Mouse (Mus musculus): ENCODE results near the gene Zbtb8b.
A peak's percentile ranks its signal among the peaks of the same experiment; 100 is the strongest.
"Not testable (repeated sequence)": the region's sequence is repeated elsewhere in the genome, so short reads cannot be mapped to it uniquely, and the experiment has no call there.

Gene Zbtb8b

DNA sequence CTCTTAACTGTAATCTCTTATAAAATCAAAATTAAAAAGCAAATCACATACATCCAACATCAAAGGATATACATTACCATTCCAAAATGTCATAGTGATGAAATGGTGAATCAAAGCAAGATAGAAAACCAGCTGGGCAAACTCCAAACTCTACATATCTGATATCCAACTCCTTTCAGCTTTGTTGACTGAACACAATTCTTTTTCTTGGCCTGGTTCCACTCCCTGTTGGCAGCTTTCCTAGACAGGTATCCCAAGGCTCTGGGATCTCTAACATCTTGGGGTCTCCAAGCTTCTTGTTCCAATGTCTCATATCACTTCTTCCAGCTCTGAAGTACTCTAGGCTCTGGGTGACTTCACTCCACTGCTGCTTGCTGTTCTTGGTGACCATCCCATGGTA, 29.7 kb downstream of the Zbtb8b start:
- DNase-seq, result no peak

GRCm38 (mm10) chr4:129410532-129410931, 30.1 kb downstream of the Zbtb8b start:
- DNase-seq, result not testable (repeated sequence)

- DNase-seq, result peak; percentile 36
Measured at GRCm38 (mm10) chr4:129406447-129406846, 34.2 kb downstream of the Zbtb8b start.

DNA sequence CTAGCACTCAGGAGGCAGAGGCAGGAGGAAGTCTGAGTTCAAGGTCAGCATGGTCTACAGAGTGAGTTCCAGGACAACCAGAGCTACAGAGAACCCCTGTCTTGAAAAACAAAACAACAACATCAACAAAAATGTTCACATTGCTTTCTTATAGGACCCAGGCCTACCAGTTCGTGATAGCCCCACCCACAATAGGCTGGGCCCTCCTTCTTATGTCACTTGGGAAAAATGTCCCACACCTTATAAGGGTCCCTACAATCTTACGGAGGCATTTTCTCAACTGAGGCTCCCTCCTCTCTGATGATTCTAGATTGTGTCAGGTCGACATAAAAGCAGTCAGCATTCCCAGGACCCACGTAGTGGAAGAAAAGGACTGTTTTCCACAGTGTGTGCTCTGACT, 40.8 kb downstream of the Zbtb8b start:
- no peak for DNase-seq

GRCm38 (mm10) chr4:129396960-129397359, 43.7 kb downstream of the Zbtb8b start:
- DNase-seq, result no peak

DNA sequence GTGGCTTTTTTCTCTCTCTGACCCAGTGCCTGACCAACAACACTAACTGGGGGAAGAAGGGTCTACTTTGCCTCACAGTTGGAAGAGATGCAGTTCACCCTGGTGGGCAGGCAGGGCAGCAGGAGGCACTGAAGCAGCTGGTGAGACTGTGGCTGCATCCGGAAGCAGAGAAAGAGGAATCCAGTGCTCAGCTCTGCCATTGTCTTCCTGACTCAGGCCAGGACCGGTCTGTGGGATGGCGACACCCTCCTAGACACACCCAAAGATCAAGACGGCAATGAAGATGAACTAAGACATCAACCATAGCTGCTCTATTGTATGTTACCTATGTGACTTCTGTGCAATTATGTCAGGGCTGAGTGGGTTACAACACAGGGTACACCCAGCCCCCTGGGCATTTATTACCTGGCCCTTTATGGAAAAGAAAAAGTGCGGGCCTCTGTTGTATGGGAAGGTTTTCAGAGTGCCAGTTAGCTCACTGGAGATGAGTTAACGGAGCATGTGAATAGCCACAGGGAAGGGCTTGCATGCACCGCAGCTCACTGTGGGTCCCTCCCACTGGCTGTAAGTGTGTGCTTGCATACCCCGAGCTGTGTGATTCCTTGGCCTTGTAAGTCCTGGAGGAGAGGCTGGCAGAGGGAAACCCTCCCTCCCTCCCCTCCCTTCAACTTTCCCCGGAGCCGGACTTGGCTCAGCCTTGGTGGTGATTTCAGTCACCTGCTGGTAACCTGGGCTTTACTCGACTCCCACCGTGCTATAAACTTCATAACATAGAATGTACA, 46.4 kb downstream of the Zbtb8b start:
- DNase-seq, result no peak

GRCm38 (mm10) chr4:129390936-129391557, 49.6 kb downstream of the Zbtb8b start:
- no peak for DNase-seq

GRCm38 (mm10) chr4:129390216-129390743, 50.4 kb downstream of the Zbtb8b start:
- no peak for DNase-seq

GRCm38 (mm10) chr4:129388404-129388803, 52.2 kb downstream of the Zbtb8b start:
- no peak for DNase-seq

DNA sequence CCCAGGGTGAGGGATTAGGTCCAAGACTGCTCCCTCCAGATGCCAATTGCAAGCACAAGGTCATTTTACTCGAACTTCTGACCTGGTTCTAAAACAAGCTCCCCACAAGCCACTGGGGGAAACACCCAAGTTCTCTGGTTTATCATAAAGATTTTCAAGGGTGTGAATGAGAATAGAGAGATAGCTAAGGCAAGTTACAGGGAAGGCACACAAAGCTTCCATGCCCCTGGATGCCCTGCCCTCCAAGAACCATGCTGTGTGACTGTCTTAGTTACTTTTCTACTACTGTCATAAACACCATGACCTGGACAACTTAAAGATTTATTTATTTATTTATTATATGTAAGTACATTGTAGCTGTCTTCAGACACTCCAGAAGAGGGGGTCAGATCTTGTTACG, 53.7 kb downstream of the Zbtb8b start:
- DNase-seq, result no peak

DNA sequence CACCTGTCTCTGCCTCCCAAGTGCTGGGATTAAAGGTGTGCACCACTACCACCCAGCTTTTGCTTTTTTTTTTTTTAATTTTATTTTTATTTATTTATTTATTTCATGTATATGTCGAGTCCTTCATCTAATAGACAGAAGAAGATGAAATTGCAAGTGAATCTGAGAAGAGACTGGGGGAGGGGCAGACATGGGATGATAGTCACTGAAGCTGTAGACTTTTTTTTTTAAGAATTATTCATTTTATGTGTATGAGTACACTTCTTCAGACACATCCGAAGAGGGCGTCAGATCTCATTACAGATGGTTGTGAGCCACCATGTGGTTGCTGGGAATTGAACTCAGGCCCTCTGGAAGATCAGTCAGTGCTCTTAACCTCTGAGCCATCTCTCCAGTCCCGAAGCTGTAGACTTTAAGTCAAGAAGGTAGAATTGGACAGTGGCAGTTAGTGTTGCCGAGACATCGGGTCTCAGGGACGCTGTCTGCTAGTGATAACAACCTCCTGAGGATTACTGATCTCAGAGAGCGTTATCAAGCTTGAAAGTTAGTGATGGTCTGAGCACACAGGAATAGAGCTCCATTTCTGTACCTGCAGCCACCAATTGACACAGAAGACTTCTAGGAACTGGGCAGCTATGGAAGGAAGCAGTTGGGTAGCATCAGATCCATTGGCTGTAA, 54.2 kb downstream of the Zbtb8b start:
- no peak for DNase-seq

GRCm38 (mm10) chr4:129385685-129386084, 55.0 kb downstream of the Zbtb8b start:
- DNase-seq, result no peak

DNA sequence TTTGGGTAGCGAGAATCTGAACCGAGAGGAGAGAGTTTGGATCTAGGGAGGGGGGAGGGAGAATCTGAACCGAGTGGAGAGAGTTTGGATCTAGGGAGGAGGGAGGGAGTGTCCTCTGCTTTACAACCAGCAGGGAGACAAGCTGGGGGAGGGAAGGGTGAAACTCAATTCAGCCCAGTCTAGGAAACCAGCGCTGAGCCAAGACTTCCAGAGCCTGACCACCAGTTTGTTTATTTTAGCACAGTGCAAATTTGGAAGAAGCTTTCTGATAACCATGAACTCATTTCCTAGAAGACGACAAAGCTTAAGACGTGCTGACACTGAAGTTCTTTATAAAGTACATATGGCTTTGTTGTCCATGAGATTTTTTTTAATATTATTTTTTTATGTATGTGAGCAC, 56.2 kb downstream of the Zbtb8b start:
- DNase-seq, result no peak

GRCm38 (mm10) chr4:129383586-129383985, 57.1 kb downstream of the Zbtb8b start:
- no peak for DNase-seq

- DNase-seq, result no peak
Measured at GRCm38 (mm10) chr4:129382488-129382887, 58.2 kb downstream of the Zbtb8b start.

GRCm38 (mm10) chr4:129382029-129382428, 58.6 kb downstream of the Zbtb8b start:
- DNase-seq, result no peak

DNA sequence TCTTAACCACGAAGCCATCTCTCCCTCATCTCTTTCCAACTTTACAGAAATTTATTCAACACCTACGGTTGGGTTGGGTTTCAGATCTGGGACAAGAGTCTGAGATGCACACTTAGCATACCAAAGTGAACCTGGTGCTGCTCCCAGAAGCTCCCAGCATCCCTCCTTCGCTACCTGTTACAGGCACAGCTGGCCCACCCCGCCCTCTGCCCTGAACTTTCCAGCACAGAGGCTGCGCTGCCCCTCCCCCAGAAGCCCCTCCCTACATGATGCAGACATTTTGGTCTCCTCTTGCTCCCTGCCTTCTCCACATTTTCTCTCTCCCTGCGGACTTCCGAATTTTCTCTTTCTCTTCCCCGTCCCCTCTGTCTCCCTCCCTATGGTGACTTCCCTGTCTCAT, 59.5 kb downstream of the Zbtb8b start:
- no peak for DNase-seq

DNA sequence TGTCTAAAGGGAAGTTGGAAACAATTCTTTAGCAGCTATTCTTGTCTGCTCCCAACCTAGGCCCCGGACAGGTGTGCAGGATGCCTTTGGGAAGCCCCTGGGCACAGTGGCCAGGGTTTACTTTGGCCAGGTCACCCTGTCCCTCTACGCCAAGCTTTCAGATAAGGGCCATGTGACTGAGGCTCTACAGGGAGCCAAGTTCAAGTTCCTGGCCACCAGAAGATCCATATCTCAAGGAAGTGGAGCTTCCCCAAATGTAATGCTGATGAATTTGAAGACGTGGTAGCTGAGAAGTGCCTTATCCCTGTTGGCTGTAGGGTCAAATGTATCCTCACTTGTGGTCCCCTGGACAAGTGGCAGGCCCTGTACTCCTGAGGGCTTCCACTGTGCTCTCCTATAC, 60.8 kb downstream of the Zbtb8b start:
- DNase-seq, result no peak

DNA sequence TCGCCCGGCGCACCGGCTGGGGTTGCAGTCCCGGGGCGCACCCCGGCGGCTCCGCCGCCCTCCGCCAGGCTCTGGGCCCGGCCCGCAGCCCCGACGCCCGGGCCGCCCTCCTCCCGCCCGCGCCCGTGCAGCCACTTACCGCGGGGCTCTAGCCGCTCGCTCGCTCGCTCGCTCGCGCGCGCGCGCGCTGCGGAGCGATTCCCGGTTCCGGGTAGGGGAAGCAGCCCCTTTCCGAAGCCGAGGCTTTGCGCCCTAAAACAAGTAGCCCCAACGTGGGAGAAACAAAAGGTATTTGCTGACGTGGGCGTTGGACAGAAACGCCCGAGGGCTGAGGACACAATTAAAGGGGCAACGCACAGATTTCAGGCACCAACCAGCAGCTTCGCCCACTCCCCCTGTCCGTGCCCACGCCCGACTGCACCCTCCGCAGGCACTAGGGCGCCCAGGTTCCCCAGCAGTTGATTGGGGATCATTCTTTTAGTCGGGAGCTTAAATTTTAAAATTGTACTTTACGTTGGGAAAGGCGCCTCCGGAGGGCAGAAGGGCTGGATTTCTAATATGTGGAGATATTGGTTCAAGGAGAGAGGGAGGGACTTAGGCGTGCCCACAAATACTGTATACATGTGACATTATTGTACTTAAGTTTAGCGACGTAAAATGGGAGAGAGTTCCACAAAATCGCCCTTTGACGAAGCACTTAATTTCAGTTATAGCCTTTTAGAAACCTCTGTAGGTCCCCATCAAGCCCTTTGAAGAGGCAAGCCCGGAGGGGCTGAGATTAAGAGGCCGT, 62.9 kb downstream of the Zbtb8b start, which contains the start of gene Zbtb8a:
TSS of gene Zbtb8a (minus strand) at position 516 of the 790 bp plus-strand sequence.
- DNase-seq, result peak; percentile 41

DNA sequence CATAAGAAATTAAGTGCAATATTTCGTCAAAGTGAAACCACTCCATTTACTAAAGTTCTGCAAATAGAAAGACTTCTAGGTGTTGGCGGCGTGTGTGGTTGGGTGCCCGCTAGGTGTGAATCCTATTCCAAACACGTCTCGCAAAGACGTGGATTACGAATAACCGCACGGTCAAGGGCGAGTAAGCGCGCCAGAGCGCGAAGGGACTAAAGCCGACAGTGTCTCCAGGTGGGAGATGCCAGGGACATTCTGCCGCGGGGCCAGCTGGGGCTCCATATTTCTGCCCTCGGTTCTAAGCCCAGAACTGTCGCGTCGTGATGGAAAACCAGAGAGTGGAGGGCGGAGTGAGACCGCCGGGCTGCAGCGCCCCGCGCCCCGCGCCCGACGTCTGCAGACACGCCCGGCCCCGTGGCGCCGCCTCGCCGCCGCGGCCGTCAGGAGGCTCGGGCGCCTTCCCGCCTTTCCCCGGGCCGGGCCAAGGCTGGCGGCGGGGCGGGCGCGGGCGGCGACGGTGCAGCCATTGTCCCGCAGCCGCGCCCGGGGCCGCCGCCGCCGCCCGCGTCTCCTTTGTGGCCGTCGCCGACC, 63.6 kb downstream of the Zbtb8b start:
- DNase-seq, result peak; percentile 35

GRCm38 (mm10) chr4:129375821-129376220, 64.8 kb downstream of the Zbtb8b start:
- no peak for DNase-seq
